Mouse (Mus musculus): Measurements from ENCODE around the gene Srr. TPM values are rescaled to one million over a fixed set of nuclear protein-coding genes. Genes with fewer than 3 reads are reported as not detected.

Gene Srr
- polyA plus RNA-seq, 1 experiment = 2.9 TPM

DNA sequence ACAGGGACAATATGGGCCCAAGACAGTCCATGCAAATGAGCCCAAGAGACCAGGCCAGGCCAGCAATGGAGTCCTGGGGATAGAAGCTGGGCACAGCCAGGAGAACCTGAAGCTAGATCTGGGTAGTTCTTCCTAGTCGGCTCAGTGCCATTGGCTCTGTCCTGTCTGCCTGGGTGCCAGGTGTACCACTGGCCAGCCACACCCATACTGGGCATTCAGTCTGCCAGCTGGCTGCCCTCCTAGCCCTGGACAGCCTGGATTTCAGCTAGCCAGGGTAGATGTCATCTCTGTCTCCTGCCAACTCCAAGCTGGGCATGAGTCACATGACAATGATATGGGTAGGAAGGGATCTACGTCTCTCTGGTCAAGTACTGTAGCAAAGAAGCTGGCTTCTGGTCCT lies 58.6 kb downstream of the Srr start:
- no peaks in the 10 kb centered on the region for H3K79me2 ChIP-seq (ENCODE audit: control insufficient read depth, insufficient read depth)
- no peak for TF ChIP-seq FOSL1 (IDR thresholded peaks at IDR 0.05; ENCODE audit: insufficient read depth, low read length, poor library complexity, severe bottlenecking)
- no peak for TF ChIP-seq CTCF (IDR thresholded peaks at IDR 0.05; ENCODE audit: control insufficient read depth, insufficient read depth, insufficient read length)
- no peak for TF ChIP-seq USF1 (IDR thresholded peaks at IDR 0.05; ENCODE audit: low read depth)
- TF ChIP-seq MYOD1 (IDR thresholded peaks at IDR 0.05; ENCODE audit: control insufficient read depth, insufficient read length, low read depth) = no peak
- TF ChIP-seq CEBPB (IDR thresholded peaks at IDR 0.05; ENCODE audit: low read depth) = no peak
- TF ChIP-seq MYOG (IDR thresholded peaks at IDR 0.05; ENCODE audit: control insufficient read depth, extremely low read depth, insufficient read length) = no peak
- no peak overlapping the region for H3K4me3 ChIP-seq (ENCODE audit: insufficient read depth, poor library complexity, severe bottlenecking)
- no peaks in the 10 kb centered on the region for H3K36me3 ChIP-seq (ENCODE audit: control insufficient read depth, insufficient read depth)
- no peak overlapping the region for H3ac ChIP-seq (ENCODE audit: control insufficient read depth, insufficient read length, low read depth)
- H3K27me3 ChIP-seq (ENCODE audit: control insufficient read depth, insufficient read depth, insufficient read length) = no peaks in the 10 kb centered on the region
- H3K79me3 ChIP-seq (ENCODE audit: low read depth) = no peaks in the 10 kb centered on the region

DNA sequence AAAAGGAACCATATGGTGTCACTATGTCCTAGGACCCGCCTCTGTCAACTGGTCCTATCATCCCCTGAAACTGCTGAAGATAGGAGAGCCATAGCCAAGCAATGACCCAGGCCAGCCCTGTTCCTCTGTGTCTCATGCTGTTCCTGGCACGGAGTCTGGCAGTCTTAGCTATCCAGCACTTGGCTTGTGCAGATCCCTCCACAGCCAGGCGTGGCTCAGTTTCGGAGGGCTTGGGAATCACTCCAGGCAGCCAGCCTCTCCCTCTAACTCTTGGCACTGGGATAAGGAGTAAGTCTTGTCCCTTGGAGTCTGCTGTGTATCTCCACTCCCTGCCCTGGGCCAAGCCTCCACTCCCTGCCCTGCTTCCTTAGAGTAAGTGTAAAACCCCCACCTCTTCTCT lies 59.1 kb downstream of the Srr start:
- no peaks in the 10 kb centered on the region for H3K36me3 ChIP-seq (ENCODE audit: control insufficient read depth, insufficient read depth)
- H3K4me3 ChIP-seq (ENCODE audit: insufficient read depth, poor library complexity, severe bottlenecking) = no peak overlapping the region
- no peak overlapping the region for H3ac ChIP-seq (ENCODE audit: control insufficient read depth, insufficient read length, low read depth)
- H3K79me2 ChIP-seq (ENCODE audit: control insufficient read depth, insufficient read depth) = no peaks in the 10 kb centered on the region
- H3K27me3 ChIP-seq (ENCODE audit: control insufficient read depth, insufficient read depth, insufficient read length) = no peaks in the 10 kb centered on the region
- no peaks in the 10 kb centered on the region for H3K79me3 ChIP-seq (ENCODE audit: low read depth)
- TF ChIP-seq CEBPB (IDR thresholded peaks at IDR 0.05; ENCODE audit: low read depth) (no peak), FOSL1 (IDR thresholded peaks at IDR 0.05; ENCODE audit: insufficient read depth, low read length, poor library complexity, severe bottlenecking) (no peak), MAX (IDR thresholded peaks at IDR 0.05) (no peak), MYOG (IDR thresholded peaks at IDR 0.05; ENCODE audit: control insufficient read depth, extremely low read depth, insufficient read length) (no peak), MYOD1 (IDR thresholded peaks at IDR 0.05; ENCODE audit: control insufficient read depth, insufficient read length, low read depth) (no peak), USF1 (IDR thresholded peaks at IDR 0.05; ENCODE audit: low read depth) (no peak), CTCF (IDR thresholded peaks at IDR 0.05; ENCODE audit: control insufficient read depth, insufficient read depth, insufficient read length) (no peak)

DNA sequence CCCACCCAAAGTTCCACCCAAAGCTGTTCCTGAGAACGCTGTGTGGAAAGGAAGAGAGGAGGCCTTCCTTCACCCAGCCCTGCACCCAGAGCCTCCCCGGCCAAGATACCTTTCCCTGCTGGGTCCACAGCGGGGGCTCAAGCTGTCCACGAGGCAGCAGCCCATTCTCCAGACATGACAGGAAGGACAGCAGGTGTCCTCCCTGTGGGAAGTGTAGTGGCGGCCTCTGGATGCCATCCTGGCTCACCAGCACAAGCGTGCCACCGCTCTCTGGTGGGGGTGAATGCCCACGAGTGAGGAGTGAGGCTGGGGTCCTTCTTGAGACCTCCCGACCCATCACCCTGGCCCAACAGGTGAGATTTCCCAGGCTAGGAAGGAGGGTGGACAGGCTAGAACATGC lies 60.5 kb downstream of the Srr start:
- no peak overlapping the region for H3ac ChIP-seq (ENCODE audit: control insufficient read depth, insufficient read length, low read depth)
- TF ChIP-seq FOSL1 (IDR thresholded peaks at IDR 0.05; ENCODE audit: insufficient read depth, low read length, poor library complexity, severe bottlenecking) = no peak
- TF ChIP-seq USF1 (IDR thresholded peaks at IDR 0.05; ENCODE audit: low read depth) = no peak
- no peak for TF ChIP-seq MYOG (IDR thresholded peaks at IDR 0.05; ENCODE audit: control insufficient read depth, extremely low read depth, insufficient read length)
- TF ChIP-seq CEBPB (IDR thresholded peaks at IDR 0.05; ENCODE audit: low read depth) = no peak
- TF ChIP-seq CTCF (IDR thresholded peaks at IDR 0.05; ENCODE audit: control insufficient read depth, insufficient read depth, insufficient read length) = no peak
- no peak overlapping the region for H3K4me3 ChIP-seq (ENCODE audit: insufficient read depth, poor library complexity, severe bottlenecking)
- H3K27me3 ChIP-seq (ENCODE audit: control insufficient read depth, insufficient read depth, insufficient read length) = no peaks in the 10 kb centered on the region
- H3K79me2 ChIP-seq (ENCODE audit: control insufficient read depth, insufficient read depth) = no peaks in the 10 kb centered on the region
- H3K36me3 ChIP-seq (ENCODE audit: control insufficient read depth, insufficient read depth) = no peaks in the 10 kb centered on the region
- H3K79me3 ChIP-seq (ENCODE audit: low read depth) = no peaks in the 10 kb centered on the region

DNA sequence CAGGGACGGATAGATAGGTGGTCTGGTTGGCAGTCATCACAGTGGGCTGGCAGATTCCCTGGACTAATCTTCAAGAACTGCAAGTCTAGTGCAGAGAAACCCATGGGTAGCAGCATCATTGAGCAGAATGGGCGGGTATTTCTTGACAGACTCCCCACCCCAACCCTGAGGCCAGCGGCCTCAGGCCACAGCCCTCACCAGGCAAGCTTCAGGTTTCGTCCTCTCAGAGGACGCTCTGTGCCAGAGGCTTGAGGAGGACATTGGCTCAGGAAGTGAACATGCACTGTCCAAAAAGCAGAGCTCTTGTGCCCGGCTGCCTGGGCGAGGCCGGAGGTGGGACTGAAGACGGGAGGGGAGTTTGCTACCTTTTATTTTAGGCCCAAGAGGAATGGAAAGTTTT lies 61.3 kb downstream of the Srr start:
- Histone ChIP-seq H3K79me2 (ENCODE audit: control insufficient read depth, insufficient read depth) (no peaks in the 10 kb centered on the region), H3K79me3 (ENCODE audit: low read depth) (no peaks in the 10 kb centered on the region), H3K36me3 (ENCODE audit: control insufficient read depth, insufficient read depth) (no peaks in the 10 kb centered on the region), H3K27me3 (ENCODE audit: control insufficient read depth, insufficient read depth, insufficient read length) (no peaks in the 10 kb centered on the region), H3K4me3 (ENCODE audit: insufficient read depth, poor library complexity, severe bottlenecking) (no peak overlapping the region), H3ac (ENCODE audit: control insufficient read depth, insufficient read length, low read depth) (no peak overlapping the region)
- TF ChIP-seq MYOG (IDR thresholded peaks at IDR 0.05; ENCODE audit: control insufficient read depth, extremely low read depth, insufficient read length) (no peak), FOSL1 (IDR thresholded peaks at IDR 0.05; ENCODE audit: insufficient read depth, low read length, poor library complexity, severe bottlenecking) (no peak), MAX (IDR thresholded peaks at IDR 0.05) (no peak), USF1 (IDR thresholded peaks at IDR 0.05; ENCODE audit: low read depth) (no peak), MYOD1 (IDR thresholded peaks at IDR 0.05; ENCODE audit: control insufficient read depth, insufficient read length, low read depth) (no peak), CEBPB (IDR thresholded peaks at IDR 0.05; ENCODE audit: low read depth) (no peak), CTCF (IDR thresholded peaks at IDR 0.05; ENCODE audit: control insufficient read depth, insufficient read depth, insufficient read length) (no peak)

DNA sequence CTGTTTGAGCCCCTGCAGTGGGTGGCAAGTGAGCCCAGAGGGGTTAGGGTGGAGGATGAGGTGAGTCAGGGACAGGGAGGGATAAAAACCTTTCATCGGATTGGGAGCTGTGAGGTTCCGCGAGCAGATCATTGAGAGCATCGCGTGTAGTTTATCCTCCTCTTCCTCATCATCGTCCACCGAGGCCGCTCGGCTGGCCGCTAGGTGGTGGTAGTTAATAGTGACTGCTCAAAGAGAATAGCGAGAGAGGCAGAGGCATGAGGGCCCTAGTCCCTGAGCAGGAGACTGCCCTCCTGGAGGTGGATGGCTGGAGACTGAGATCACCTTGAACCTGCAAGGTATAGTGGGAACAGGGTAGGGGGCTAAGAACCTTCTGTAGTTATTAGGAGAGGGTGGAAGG lies 62.3 kb downstream of the Srr start:
- TF ChIP-seq CTCF (IDR thresholded peaks at IDR 0.05; ENCODE audit: control insufficient read depth, insufficient read depth, insufficient read length) = peak; percentile 4
- no peak for TF ChIP-seq MYOG (IDR thresholded peaks at IDR 0.05; ENCODE audit: control insufficient read depth, extremely low read depth, insufficient read length)
- H3K27me3 ChIP-seq (ENCODE audit: control insufficient read depth, insufficient read depth, insufficient read length) = no peaks in the 10 kb centered on the region

DNA sequence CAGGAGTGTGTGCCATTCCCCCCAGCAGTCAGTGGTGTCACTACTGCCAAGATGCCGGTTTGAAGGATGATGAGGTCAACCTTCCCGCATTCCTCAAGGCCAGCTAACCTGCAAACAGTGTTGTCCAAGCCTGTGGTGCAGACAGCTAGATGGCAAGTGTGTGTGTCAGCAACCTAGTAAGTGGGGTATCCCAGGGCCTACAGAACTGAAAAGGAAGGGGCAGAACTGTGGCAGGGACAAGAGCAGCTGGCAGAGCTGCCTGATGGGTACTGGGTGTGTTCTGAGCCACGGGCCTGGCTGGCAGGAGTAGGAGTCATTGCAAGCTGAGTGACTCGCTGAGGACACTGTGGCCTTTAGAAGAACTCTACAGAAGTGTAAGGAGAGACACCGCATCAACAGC lies 63.6 kb downstream of the Srr start:
- Histone ChIP-seq H3K79me2 (ENCODE audit: control insufficient read depth, insufficient read depth) (no peaks in the 10 kb centered on the region), H3K79me3 (ENCODE audit: low read depth) (no peaks in the 10 kb centered on the region), H3ac (ENCODE audit: control insufficient read depth, insufficient read length, low read depth) (no peak overlapping the region), H3K4me3 (ENCODE audit: insufficient read depth, poor library complexity, severe bottlenecking) (no peak overlapping the region), H3K36me3 (ENCODE audit: control insufficient read depth, insufficient read depth) (no peaks in the 10 kb centered on the region), H3K27me3 (ENCODE audit: control insufficient read depth, insufficient read depth, insufficient read length) (no peaks in the 10 kb centered on the region)
- TF ChIP-seq MYOG (IDR thresholded peaks at IDR 0.05; ENCODE audit: control insufficient read depth, extremely low read depth, insufficient read length) (no peak), USF1 (IDR thresholded peaks at IDR 0.05; ENCODE audit: low read depth) (no peak), CEBPB (IDR thresholded peaks at IDR 0.05; ENCODE audit: low read depth) (no peak), FOSL1 (IDR thresholded peaks at IDR 0.05; ENCODE audit: insufficient read depth, low read length, poor library complexity, severe bottlenecking) (no peak), CTCF (IDR thresholded peaks at IDR 0.05; ENCODE audit: control insufficient read depth, insufficient read depth, insufficient read length) (no peak), MAX (IDR thresholded peaks at IDR 0.05) (no peak), MYOD1 (IDR thresholded peaks at IDR 0.05; ENCODE audit: control insufficient read depth, insufficient read length, low read depth) (no peak)

More for the DNA sequence above, 62.3 kb downstream of the Srr start:
- no peaks in the 10 kb centered on the region for H3K79me3 ChIP-seq (ENCODE audit: low read depth)
- H3K36me3 ChIP-seq (ENCODE audit: control insufficient read depth, insufficient read depth) = no peaks in the 10 kb centered on the region
- H3ac ChIP-seq (ENCODE audit: control insufficient read depth, insufficient read length, low read depth) = no peak overlapping the region
- H3K4me3 ChIP-seq (ENCODE audit: insufficient read depth, poor library complexity, severe bottlenecking) = no peak overlapping the region
- no peaks in the 10 kb centered on the region for H3K79me2 ChIP-seq (ENCODE audit: control insufficient read depth, insufficient read depth)

Measured in C2C12 (cell line).